Mouse (Mus musculus): ENCODE results near the gene Chd4. TPM values are rescaled to one million over a fixed set of nuclear protein-coding genes. Genes with fewer than 3 reads are reported as not detected.

Chd4 gene
- polyA plus RNA-seq, 1 experiment from 2014 or later, result 77.3 TPM

DNA sequence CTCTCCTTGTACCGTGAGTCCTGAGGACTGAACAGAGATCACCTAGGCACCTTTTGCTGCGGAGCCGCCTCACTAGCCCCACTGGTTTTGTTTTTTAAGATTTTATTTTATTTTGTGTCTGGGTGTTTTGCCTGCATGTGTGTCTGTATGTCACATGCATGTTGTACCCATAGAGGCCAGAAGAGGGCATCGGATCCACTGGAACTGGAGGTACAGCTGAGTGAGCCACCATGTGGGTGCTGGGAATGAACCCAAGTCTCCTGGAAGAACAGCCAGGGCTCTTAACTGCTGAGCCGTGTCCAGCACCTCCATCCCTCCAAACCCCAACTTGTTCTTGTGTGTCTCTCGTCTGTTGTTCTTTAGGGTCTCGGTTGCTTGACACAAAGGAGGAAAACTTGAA, 15.1 kb downstream of the Chd4 start:
- 91% methylated on average over 7 of the region's 7 CpGs for WGBS
- peaks cover 96% of the 10 kb centered on the region for H3K36me3 ChIP-seq
- no peak overlapping the region for H3K4me3 ChIP-seq
- H3K27me3 ChIP-seq (replicated peaks), result no peaks in the 10 kb centered on the region
- H3K9ac ChIP-seq, result no peak overlapping the region
- H3K4me2 ChIP-seq, result no peak overlapping the region
- peaks cover 5% of the 10 kb centered on the region; the same call in 1 of the 2 replicates for H3K9me3 ChIP-seq (replicated peaks)
- H3K27ac ChIP-seq (ENCODE audit: poor library complexity, severe bottlenecking), result no peak overlapping the region
- ATAC-seq (ENCODE audit: insufficient number of reproducible peaks, low FRiP score), result no peak
- H3K4me1 ChIP-seq (replicated peaks), result no peaks in the 10 kb centered on the region

DNA sequence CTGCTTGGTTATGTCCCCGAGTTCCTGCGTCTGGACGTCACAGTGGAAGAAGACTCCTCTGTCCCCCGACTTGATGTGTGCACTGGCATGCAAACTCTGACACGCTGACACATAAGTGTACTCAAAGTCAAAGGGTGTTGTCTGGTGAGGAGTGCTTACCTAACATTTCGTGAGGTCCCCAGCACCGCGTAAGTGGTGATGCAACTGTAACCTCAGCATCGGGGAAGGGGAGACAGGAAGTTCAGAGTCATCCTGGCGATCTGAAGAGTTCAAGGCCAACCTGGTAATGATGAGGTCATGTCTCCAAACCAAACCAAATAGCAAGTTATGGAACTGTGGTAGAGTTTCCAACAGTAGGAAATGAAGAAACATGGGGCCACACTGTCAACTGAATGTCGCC, 16.8 kb downstream of the Chd4 start:
- no peaks in the 10 kb centered on the region for H3K4me1 ChIP-seq (replicated peaks)
- no peaks in the 10 kb centered on the region for H3K27me3 ChIP-seq (replicated peaks)
- no peaks in the 10 kb centered on the region; the same call in 1 of the 2 replicates for H3K9me3 ChIP-seq (replicated peaks)
- ATAC-seq (ENCODE audit: insufficient number of reproducible peaks, low FRiP score), result no peak
- H3K9ac ChIP-seq, result no peak overlapping the region
- no peak overlapping the region for H3K4me2 ChIP-seq
- no peak overlapping the region for H3K4me3 ChIP-seq
- 91% methylated on average over 11 of the region's 11 CpGs for WGBS
- no peak overlapping the region for H3K27ac ChIP-seq (ENCODE audit: poor library complexity, severe bottlenecking)
- H3K36me3 ChIP-seq, result peaks cover 95% of the 10 kb centered on the region

DNA sequence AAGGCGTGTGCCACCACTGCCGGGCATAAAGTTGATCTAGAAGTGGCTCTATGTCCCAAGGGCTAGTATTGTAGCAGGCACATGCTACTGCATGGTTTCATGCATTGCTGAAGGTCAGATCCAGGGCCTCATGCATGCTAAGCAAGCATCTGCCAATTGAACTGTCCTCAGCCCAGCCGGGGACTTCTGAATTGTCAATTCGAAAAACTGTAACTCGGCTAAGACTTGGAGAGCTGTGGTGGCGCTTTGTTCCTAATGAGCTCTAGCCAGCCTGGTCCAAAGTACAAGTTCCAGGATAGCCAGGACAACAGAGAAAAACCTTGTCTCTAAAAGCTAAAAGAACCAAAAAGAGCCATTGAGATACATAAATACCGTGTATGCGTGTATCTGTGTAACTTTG, 23.6 kb downstream of the Chd4 start:
- Histone ChIP-seq H3K4me1 (replicated peaks) (no peaks in the 10 kb centered on the region), H3K4me2 (no peak overlapping the region), H3K4me3 (no peak overlapping the region), H3K9ac (no peak overlapping the region), H3K9me3 (replicated peaks) (no peaks in the 10 kb centered on the region), H3K27me3 (replicated peaks) (no peaks in the 10 kb centered on the region), H3K27ac (ENCODE audit: poor library complexity, severe bottlenecking) (no peak overlapping the region), H3K36me3 (peaks cover 92% of the 10 kb centered on the region)
- 93% methylated on average over 8 of the region's 8 CpGs for WGBS
- ATAC-seq (ENCODE audit: insufficient number of reproducible peaks, low FRiP score), result no peak

DNA sequence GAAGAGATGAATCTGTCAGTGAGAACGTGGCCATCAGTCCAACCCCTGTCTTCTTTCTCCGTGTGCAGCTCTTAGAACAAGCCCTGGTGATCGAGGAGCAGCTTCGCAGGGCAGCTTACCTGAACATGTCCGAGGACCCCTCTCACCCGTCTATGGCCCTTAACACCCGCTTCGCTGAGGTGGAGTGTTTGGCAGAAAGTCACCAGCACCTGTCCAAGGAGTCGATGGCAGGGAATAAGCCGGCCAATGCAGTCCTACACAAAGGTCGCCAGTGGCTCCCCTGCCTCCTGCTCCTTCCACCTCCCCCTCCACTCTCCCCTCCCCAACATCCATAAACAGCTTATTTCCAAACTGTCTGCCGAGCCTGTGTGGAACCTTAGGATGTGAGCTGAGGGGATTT, 32.9 kb downstream of the Chd4 start:
- WGBS, result 89% methylated on average over 12 of the region's 12 CpGs

DNA sequence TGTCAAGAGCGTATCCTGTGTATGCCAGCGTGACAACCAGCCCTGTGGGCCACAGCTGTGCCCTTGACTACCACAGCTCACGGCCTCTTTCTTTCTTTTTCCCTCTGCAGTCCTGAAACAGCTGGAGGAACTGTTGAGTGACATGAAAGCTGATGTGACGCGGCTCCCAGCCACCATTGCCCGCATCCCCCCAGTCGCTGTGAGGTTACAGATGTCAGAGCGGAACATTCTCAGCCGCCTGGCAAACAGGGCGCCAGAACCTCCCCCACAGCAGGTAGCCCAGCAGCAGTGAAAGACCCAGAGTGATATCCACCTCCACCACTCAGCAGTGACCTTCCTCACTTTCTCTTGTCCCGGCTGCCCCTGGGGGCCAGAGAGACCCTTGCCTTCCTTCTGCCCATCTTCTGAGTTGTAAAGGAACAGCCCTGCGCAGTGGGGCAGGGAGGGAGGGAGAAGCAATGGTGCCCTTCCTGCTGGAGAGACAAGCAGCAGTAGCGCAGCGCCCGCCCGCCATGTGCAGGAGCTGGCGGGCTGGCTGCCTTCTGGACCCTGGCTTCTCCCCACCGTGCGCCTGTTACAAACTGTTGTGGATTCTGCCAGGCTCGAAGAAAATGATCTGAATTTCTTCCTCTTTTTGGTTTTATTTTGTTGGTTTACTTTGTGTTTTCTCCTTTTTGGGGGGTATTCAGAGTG, 34.1 kb downstream of the Chd4 start:
- H3K36me3 ChIP-seq, result peaks cover 73% of the 10 kb centered on the region
- WGBS, result 87% methylated on average over 20 of the region's 20 CpGs

More for the DNA sequence above, 32.9 kb downstream of the Chd4 start:
- Histone ChIP-seq H3K4me3 (no peak overlapping the region), H3K27me3 (replicated peaks) (no peaks in the 10 kb centered on the region), H3K27ac (ENCODE audit: poor library complexity, severe bottlenecking) (no peak overlapping the region), H3K4me2 (no peak overlapping the region), H3K9me3 (replicated peaks) (no peaks in the 10 kb centered on the region), H3K36me3 (peaks cover 75% of the 10 kb centered on the region), H3K9ac (no peak overlapping the region), H3K4me1 (replicated peaks) (peaks cover 6% of the 10 kb centered on the region)
- no peak for ATAC-seq (ENCODE audit: insufficient number of reproducible peaks, low FRiP score)

DNA sequence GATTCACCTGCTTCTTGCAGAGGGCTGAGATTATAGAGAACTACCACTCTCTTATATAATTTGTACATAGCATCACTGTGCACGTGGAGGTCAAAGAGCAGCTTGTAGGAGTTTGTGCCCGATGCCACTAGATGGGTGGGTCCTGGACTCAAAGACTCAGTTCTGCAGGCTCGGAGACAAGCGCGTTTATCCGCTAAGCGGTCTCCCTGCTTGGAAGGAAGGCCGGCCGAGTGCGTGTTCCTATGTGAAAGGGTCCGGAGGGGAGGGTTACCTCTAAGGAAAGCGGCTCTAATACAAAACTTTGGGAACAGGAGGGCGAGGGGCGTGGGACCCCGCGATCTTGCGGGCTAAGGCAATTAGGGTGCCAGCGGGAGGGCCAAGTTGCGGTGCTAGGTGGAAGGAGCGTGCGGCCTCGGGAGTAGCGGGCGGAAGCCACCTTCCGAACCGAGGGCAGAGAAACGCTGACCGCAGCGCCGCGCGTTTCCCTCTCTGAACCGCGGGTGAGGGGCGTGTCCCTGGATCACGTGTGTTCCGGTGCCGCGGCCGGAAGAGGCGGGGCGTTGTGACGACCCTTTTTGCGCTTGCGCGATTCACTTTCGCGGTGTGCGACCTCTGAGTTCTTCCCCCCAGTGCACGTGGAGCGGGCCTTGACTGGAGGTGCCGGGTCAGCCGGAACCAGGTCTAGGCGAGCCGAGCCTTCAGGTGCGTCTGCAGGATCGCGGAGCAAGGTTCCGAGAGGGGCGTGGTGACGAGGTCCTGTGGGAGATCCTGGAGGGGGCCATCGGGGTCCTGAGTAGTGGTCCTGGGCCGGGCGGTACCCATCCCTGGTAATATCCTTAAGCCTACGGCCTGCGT, 35.7 kb downstream of the Chd4 start, which contains the start of gene Nop2:
Gene Nop2, plus strand, starts transcription at position 608 of the 855 bp plus-strand sequence.
- Histone ChIP-seq H3K9ac (peak within 1 kb of the TSS; percentile 82), H3K4me2 (peak within 1 kb of the TSS; percentile 84), H3K27me3 (replicated peaks) (no peaks in the 10 kb centered on the region), H3K4me1 (replicated peaks) (peaks cover 6% of the 10 kb centered on the region), H3K4me3 (peak within 1 kb of the TSS; percentile 73), H3K9me3 (replicated peaks) (no peaks in the 10 kb centered on the region), H3K36me3 (peaks cover 74% of the 10 kb centered on the region), H3K27ac (ENCODE audit: poor library complexity, severe bottlenecking) (peak within 1 kb of the TSS; percentile 80)
- under 1% methylated on average over 66 of the region's 66 CpGs for WGBS
- peak; percentile 96 for ATAC-seq (ENCODE audit: insufficient number of reproducible peaks, low FRiP score)

More for the DNA sequence above, 34.1 kb downstream of the Chd4 start:
- peaks cover 6% of the 10 kb centered on the region for H3K4me1 ChIP-seq (replicated peaks)
- no peak overlapping the region for H3K9ac ChIP-seq
- ATAC-seq (ENCODE audit: insufficient number of reproducible peaks, low FRiP score), result no peak
- no peaks in the 10 kb centered on the region for H3K27me3 ChIP-seq (replicated peaks)
- H3K9me3 ChIP-seq (replicated peaks), result no peaks in the 10 kb centered on the region
- no peak overlapping the region for H3K4me3 ChIP-seq
- 0 out of 2 replicates have a peak overlapping the region, but pooled peaks have one; percentile 4 for H3K27ac ChIP-seq (ENCODE audit: poor library complexity, severe bottlenecking)
- H3K4me2 ChIP-seq, result no peak overlapping the region

DNA sequence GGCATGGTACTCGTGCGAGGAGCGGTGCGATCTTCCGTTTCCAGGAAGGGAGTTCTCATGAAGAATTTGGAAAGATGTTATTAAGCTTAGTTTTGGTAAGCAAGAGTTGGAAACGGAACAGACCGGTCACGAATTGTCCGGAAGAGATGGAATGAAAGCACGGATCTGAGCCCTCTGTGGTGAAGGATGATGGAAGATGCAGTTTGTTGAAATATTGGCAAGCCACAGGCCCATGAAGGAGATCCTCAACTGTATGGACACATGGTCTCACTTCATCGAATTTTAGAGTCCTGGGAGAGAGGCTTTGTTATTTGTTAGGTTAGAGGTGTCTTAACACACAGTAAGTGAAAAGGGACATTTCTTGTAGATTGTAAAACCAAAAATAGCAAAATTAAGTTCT, 36.7 kb downstream of the Chd4 start:
- ATAC-seq (ENCODE audit: insufficient number of reproducible peaks, low FRiP score), result no peak
- H3K4me2 ChIP-seq, result peak overlapping the region; percentile 84
- no peaks in the 10 kb centered on the region for H3K27me3 ChIP-seq (replicated peaks)
- H3K4me3 ChIP-seq, result peak overlapping the region; percentile 73
- H3K9me3 ChIP-seq (replicated peaks), result no peaks in the 10 kb centered on the region
- H3K9ac ChIP-seq, result peak overlapping the region; percentile 82
- no peak overlapping the region for H3K27ac ChIP-seq (ENCODE audit: poor library complexity, severe bottlenecking)
- peaks cover 74% of the 10 kb centered on the region for H3K36me3 ChIP-seq
- WGBS, result 8% methylated on average over 11 of the region's 11 CpGs
- H3K4me1 ChIP-seq (replicated peaks), result peaks cover 6% of the 10 kb centered on the region

DNA sequence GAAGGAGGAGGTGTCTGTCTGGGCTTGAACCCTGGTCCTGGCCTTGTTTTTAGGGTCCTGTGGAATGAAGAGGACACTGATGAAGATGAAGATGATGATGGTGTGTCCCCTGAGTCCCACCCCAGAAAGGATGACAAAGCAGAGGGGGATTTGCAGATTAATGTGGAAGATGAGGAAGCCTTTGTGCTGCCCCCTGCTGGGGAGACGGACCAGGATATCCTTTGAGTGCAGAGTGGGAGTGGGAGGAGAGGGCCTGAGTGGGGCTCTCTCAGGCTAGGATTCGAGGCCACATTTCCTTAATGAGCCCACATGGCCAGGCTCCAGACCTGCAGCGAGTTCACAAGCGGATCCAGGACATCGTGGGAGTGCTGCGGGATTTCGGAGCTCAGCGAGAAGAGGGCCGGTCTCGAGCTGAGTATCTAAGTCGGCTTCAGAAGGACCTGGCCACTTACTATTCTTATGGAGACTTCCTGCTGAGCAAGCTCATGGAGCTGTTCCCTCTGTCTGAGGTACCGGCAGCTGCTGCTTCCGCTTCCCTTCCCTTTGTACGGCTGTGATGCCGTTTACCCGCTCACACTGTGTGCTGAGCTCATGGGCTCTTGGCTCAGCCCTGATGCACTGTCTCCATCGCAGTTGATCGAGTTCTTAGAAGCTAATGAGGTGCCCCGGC, 41.4 kb downstream of the Chd4 start:
- Histone ChIP-seq H3K4me3 (no peak overlapping the region), H3K4me1 (replicated peaks) (peaks cover 6% of the 10 kb centered on the region), H3K27ac (ENCODE audit: poor library complexity, severe bottlenecking) (no peak overlapping the region), H3K27me3 (replicated peaks) (no peaks in the 10 kb centered on the region), H3K9me3 (replicated peaks) (no peaks in the 10 kb centered on the region), H3K4me2 (no peak overlapping the region), H3K9ac (no peak overlapping the region), H3K36me3 (peaks cover 90% of the 10 kb centered on the region)
- no peak; the same call in 1 of the 2 replicates for ATAC-seq (ENCODE audit: insufficient number of reproducible peaks, low FRiP score)
- 92% methylated on average over 19 of the region's 19 CpGs for WGBS

DNA sequence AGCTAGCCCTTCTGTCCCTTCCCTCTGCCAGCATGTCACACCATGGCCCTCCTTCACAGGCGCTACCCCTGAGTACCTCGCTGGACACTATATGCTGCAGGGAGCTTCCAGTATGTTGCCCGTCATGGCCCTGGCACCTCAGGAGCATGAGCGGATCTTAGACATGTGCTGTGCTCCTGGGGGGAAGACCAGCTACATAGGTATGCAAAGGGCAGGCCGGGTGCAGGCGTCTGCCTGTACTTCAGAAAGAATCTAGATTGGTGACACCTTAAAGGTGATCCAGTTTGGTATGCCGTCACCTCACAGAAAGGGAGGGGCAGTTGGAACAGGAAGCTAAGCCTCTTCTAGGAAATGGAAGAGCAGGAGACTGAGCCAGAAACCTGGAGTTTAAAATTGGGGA, 44.0 kb downstream of the Chd4 start:
- Histone ChIP-seq H3K27me3 (replicated peaks) (no peaks in the 10 kb centered on the region), H3K4me2 (no peak overlapping the region), H3K27ac (ENCODE audit: poor library complexity, severe bottlenecking) (no peak overlapping the region), H3K9me3 (replicated peaks) (no peaks in the 10 kb centered on the region), H3K36me3 (peaks cover 93% of the 10 kb centered on the region), H3K4me1 (replicated peaks) (peaks cover 3% of the 10 kb centered on the region; the same call in 1 of the 2 replicates), H3K4me3 (no peak overlapping the region), H3K9ac (no peak overlapping the region)
- 90% methylated on average over 7 of the region's 7 CpGs for WGBS
- no peak for ATAC-seq (ENCODE audit: insufficient number of reproducible peaks, low FRiP score)

DNA sequence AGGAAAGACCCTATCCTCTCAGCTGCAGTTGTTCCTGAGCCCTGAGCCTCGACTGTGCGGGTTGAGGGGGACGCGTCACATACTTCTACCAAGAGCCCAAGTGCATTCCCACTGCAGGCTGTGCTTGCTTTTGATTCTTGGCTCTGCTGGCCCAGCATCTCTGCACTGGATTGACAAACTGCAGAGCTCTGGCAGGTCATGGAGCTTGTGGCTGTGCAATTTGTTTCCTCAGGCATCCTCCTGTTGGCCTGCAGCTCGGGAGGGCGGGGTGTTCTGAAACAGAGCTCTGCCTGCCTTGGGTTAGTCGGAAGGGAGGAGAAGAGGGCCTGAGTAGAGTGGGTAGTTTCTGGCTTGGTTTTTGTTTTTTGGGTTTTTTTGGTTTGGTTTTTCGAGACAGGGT, 46.7 kb downstream of the Chd4 start:
- Histone ChIP-seq H3K27me3 (replicated peaks) (no peaks in the 10 kb centered on the region), H3K4me1 (replicated peaks) (peaks cover 23% of the 10 kb centered on the region), H3K9me3 (replicated peaks) (no peaks in the 10 kb centered on the region), H3K4me3 (no peak overlapping the region), H3K36me3 (peaks cover 68% of the 10 kb centered on the region), H3K27ac (ENCODE audit: poor library complexity, severe bottlenecking) (no peak overlapping the region), H3K4me2 (no peak overlapping the region), H3K9ac (no peak overlapping the region)
- no peak for ATAC-seq (ENCODE audit: insufficient number of reproducible peaks, low FRiP score)
- 83% methylated on average over 8 of the region's 8 CpGs for WGBS

DNA sequence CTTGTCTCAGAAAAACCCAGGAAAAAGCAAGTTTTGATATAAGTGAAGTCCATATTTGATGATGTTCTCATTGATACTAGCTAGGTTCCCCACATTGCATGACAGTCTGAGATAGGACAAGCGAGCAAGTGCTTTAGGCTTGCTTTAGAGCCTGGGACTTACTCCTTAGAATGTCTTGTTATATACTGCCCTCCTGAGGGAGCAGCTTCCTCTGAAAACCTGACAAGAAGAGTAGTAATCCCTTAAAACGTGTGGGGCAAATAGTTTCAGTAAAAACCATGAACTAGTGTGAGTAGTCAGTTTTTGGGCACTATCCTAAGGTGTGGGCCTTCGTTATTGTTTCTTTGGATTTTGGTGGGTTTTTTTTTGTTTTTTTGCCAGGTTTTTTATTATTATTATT, 47.3 kb downstream of the Chd4 start:
- H3K27me3 ChIP-seq (replicated peaks), result no peaks in the 10 kb centered on the region
- ATAC-seq (ENCODE audit: insufficient number of reproducible peaks, low FRiP score), result no peak
- no peak overlapping the region for H3K4me3 ChIP-seq
- 71% methylated on average over 3 of the region's 3 CpGs for WGBS
- no peaks in the 10 kb centered on the region for H3K9me3 ChIP-seq (replicated peaks)
- no peak overlapping the region for H3K27ac ChIP-seq (ENCODE audit: poor library complexity, severe bottlenecking)
- H3K4me2 ChIP-seq, result no peak overlapping the region
- H3K9ac ChIP-seq, result no peak overlapping the region
- H3K4me1 ChIP-seq (replicated peaks), result peaks cover 30% of the 10 kb centered on the region
- peaks cover 61% of the 10 kb centered on the region for H3K36me3 ChIP-seq
